Mouse (Mus musculus): ENCODE measurements at regions not wholly inside any gene's neighbourhood (a gene's known extent, or its start where the extent isn't known, plus 50 kb on each side); places are given as distances from the start of the nearest gene placed in this dataset.

DNA sequence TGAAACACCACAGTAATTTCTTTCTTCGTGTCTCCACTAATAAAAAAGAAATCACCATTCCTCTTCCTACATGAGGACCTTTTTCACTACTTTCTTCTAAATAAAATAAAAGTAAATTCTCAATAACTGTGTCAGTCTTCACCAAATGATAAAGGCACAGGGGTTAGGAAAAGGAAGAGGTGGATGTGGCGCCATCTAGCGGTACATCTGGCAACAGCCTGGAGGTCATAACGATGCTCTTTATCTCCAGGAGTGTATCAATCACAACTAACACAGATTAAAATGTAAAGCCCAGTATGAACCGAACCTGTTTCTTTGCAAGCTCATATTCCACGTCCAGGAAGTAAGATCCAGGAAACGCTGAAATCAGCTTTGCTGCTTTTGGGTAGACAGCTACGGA, 793.0 kb downstream of the Gm7489 start:
- DNase-seq (ENCODE audit: low spot score in 2 of 2) = peak in 1 of 2 experiments; percentile 41

Measured in layer of hippocampus, adult 8-10 months (tissue).